Mouse (Mus musculus): Measurements from ENCODE around the gene Mllt3.

The Mllt3 gene

GRCm38 (mm10) chr4:87944320-87944719 is 88.8 kb downstream of the Mllt3 start:
- no peak for DNase-seq

DNA sequence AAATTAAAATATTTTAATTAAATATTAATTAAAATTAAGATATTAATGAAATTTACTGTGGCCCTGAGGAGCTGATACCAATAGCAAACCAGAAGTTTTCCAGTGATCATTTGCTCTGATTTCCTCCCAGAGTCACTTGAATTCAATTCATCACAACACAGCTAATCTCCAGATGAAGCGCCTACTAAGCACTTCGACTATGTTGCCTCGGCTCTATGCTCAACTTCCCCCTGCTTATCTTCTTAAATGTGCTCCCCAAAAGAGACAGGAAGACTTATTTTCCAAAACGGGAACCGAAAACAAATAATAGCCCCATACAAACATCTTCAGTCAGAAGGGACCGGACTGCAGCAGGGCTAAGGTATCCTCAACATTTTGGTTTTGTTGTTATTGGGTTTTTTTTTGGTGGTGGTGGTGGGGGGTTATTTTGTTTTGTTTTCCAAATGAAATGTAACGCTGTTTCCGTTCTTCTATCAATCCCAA is 90.2 kb downstream of the Mllt3 start:
- DNase-seq, result no peak

DNA sequence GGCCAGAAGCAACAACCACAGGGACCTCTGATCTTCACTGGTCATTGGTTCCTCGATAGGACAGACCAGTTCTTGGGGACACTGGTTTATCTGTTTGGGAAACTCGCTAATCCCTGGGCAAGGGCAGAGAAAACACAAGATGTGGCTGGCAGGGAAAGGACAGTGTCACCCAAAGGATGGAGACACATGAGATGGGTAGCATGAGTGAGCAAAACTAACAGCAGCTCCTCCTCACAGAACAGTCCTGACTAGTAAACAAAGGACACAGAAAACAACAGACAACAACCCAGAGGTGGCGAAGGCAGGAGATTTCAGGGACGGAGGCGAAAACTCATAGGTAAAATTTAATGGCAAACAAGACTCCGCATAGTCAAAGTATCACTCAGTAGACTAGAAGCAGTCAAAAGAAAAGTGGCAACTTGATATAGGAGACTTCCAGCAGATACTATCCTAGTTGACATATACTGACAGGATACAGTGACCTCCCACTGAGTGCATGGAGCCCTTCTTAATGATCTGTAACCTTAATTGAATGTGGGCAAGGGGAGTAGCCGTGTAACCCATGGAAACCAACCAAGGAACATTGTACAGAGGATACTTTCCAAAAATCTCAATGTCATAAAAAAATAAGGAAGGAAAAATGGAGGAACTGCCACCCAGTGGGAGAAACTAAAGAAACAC is 93.5 kb downstream of the Mllt3 start:
- DNase-seq, result no peak

DNA sequence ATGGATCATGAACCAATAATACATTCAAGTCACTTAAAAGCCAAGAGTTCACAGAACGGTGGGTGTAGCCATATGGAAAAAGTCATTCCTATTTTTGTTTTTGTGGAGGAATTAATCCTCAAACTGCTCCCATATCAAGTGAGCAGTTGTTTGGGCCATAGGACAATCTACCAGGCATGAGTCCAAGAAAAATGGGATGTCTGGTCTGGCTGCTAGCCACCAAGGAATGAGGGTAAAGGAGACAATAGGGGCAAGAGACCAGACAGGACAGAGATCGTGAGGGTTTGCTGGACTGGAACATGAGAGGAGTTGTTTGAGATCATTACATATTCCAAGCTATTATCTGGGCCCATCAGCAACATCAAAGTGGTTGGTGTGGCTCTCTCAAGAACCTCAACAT is 96.8 kb downstream of the Mllt3 start:
- DNase-seq, result peak; percentile 39 to 47

GRCm38 (mm10) chr4:87933701-87934337 is 99.3 kb downstream of the Mllt3 start:
- DNase-seq, result no peak

- DNase-seq, result no peak
These were observed 102.6 kb downstream of the Mllt3 start for GRCm38 (mm10) chr4:87930356-87931245.

- DNase-seq, result no peak
These were observed 104.5 kb downstream of the Mllt3 start for GRCm38 (mm10) chr4:87928603-87929199.

DNA sequence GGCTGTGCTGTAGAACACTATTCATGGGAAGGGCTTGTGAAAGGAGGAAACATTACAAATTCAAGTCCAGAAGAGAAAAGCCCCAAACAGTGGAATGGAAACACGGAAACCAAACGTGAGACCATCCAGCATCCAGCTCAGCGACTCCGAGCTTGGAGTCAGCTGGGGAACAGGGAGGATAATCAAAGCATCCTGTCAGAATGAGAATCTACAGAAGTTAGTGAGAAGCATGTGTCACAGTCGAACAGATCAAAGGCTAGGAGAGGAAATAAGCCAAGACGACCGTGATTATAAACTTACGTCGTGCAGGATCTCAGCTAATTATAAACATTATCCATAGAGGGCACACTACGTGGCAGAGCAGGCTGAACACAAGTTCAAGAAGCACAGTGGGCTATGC is 105.8 kb downstream of the Mllt3 start:
- DNase-seq, result no peak

- no peak for DNase-seq
These were observed 112.5 kb downstream of the Mllt3 start for GRCm38 (mm10) chr4:87920664-87921063.

DNA sequence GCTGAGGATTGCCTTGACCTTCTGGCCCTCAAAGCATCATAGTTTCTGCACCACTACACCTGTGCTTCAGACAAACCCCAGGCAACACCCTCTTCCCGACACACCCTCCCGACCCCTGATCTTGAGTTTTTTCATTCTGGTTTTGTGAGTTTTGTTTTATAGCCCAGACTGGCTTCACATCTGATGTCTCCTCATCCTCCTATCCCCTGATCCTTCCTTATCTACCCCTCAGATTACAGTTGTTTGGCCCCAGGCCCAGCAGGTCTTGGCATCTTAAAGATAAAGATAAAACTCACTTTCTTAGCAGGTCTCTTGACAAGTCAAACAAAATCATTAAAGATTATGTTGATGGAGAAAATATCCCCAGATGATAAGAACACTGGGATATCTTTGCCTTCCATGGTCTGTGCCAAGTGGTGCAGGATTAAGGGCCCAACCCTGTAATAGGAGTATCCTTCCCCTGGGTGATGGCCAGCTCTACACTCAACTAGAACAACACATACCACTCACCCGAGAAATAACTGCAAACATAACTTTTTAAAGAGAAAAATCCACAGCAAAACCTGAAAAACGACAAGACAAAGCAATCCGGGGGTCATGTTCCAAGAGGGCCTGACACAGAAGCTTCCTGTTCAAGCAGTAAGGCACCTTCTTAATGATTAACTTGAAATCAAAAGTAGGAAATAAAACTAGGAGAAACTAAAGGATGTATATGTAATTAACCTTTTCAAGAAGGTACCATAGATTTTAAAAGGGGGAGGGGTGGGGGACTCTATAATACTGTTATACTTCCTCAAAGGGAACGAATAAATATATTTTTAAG is 121.8 kb downstream of the Mllt3 start:
- no peak for DNase-seq

DNA sequence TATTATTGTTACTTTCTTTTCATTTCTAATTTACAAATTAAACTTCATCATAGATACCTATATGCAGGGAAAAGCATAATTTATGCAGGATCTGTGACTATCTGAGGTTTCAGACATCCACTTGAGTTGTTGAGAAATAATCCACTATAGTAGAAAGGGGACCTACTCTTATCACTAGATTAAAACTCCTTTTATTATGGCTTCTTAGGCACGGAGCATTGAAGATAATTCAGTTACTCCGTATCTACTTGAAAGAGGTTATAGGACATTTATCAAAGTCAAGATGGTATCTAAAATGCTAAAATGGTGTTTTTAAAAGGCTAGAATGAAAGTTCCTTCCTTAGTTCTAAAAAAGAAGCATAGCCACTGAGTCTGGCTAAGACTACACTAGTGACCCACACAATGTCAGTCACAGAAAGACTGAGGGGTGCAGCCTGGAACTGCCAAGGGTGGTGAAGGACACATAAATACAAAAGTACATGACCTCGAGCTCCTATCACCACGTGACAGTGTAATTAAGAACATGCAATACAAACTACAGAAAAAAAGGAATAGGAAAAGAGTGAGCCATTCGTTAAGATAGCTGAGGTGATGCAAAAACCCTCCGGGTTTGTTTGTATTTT is 127.9 kb downstream of the Mllt3 start:
- no peak for DNase-seq

GRCm38 (mm10) chr4:87904722-87905121 is 128.4 kb downstream of the Mllt3 start:
- no peak for DNase-seq

DNA sequence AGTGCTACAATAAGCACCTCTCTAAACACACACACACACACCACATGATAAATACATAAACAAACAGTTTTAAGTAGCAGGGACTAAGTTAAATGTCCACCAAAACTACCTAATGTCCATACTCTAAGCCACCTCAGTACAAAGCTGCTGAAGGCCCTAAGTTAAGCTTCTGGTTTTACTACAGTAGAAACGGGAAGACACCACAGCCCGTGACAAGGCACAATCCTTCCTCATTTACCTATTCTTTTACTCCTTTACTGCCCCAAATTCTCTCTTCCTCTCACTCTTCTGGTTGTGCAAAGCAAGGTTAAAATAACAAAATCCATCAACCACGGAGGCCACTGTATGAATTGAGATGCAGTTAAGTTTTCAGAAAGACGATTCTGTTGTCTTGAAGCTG is 130.6 kb downstream of the Mllt3 start:
- DNase-seq, result no peak

DNA sequence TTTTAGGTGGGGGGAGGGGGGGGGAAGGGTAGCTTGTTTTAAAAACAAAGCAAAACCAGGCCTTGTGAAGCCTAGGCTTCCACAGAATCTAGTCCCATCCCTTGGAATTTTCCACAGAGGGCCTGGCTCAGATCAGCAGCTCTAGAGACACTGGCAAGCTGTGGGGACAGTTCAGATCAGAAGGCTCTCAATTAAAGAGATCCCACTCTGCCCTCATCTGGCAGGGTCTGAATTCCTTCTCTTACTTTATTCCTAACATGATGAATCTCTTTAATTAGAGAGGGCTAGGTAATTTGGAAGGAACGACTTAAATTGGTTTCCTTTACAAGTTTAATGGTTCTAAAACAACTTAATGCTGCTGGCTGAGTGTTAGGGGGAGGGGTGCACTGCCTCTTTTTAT is 132.0 kb downstream of the Mllt3 start:
- peak in 1 of 2 experiments; percentile 31 for DNase-seq

DNA sequence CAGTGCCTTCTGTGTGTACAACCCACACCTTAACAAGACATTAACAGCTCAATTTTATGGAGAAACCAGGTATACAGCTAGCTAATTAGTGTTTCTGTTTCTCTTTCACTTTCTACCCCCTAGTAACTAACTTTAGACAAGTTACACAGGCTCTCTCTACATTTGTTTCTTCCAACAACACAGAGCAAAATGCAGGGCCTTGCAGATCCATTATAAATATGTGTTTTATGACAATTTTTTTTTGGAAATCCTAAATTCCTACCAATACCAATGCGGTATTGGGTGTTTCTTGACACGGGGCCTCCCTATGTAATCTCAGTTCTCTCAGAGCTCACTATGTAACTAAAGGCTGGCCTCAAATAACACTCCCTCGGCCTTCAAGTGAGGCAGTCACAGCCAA is 139.7 kb downstream of the Mllt3 start:
- DNase-seq, result no peak

GRCm38 (mm10) chr4:87893012-87893411 is 140.2 kb downstream of the Mllt3 start:
- DNase-seq, result no peak

GRCm38 (mm10) chr4:87883225-87883875 is 149.8 kb downstream of the Mllt3 start:
- peak; percentile 40 to 51 for DNase-seq

DNA sequence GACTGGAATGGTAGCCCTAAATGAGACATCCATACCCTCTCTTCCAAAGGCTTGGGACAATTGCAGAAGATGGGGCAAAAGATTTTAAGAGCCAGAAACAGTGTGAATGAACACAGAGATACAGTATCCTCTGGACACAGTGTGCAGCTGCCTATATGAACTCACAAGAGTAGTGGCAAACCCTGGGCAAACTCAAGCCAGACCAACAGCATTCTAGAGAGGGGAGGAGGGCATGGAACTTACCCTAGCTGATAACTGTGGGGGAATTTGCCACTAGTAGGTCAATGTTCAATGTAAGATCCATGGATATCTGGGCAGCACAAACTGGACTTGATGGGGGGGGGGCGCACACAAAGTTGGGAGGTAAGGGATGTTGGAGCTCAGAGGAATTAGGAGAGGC is 151.2 kb downstream of the Mllt3 start:
- DNase-seq, result no peak

DNA sequence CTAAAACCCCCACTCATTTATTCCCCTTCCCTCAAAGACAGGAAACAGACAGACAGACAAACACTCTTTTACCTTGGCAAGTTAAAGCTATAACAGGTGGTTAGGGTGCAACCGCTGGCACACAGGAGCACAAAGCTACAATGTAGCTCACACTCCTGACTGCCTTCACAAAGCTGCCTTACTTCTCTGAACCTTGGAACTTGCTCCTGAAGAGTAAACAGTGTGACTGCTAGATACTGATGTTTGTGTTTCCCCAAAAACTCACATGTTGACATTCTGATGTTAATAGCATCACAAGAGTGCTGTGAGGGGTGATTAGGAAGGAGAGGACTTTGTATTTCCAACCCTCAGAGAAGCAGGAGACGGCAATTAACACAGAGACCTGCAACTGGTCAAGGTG is 151.6 kb downstream of the Mllt3 start:
- no peak for DNase-seq

- no peak for DNase-seq
These were observed 152.9 kb downstream of the Mllt3 start for GRCm38 (mm10) chr4:87880297-87880696.

DNA sequence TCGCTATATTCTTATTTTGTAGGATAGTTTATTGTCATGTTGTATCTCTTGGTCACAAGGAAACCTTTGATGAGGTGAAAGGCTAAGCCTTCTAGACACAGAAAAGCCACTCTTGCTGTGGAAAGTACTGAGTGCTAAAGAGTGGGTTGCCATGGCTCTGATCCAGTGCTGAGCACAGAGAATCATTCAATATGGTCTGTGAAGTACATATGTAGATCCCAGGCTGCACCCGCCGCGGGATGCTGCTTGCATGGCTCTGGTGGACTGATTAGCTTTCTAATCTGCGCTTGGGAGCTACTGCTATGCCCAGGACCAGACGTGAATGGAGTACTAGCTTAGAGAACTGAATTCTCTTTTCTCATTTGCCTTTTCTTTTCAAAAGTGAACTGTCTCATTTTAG is 154.5 kb downstream of the Mllt3 start:
- DNase-seq, result no peak
